Mouse (Mus musculus): ENCODE data around the gene Ctsh. TPM values are rescaled to one million over a fixed set of nuclear protein-coding genes. Genes with fewer than 3 reads are reported as not detected.

The Ctsh gene
- polyA plus RNA-seq, 1 experiment from 2014 or later = 12.1 TPM

GRCm38 (mm10) chr9:90098934-90099333 lies 45.0 kb downstream of the Ctsh start:
- Histone ChIP-seq H3K4me1 (no peaks in the 10 kb centered on the region), H3K4me3 (no peak overlapping the region), H3K27me3 (ENCODE audit: low read depth, poor library complexity, severe bottlenecking) (no peaks in the 10 kb centered on the region), H3K27ac (no peak overlapping the region), H3K36me3 (peaks cover 100% of the 10 kb centered on the region), H3K9me3 (replicated peaks) (no peaks in the 10 kb centered on the region)
- no peak for DNase-seq (ENCODE audit: low spot score)
- 86% methylated on average over 5 of the region's 5 CpGs for WGBS

- Histone ChIP-seq H3K27me3 (ENCODE audit: low read depth, poor library complexity, severe bottlenecking) (no peaks in the 10 kb centered on the region), H3K4me1 (no peaks in the 10 kb centered on the region), H3K36me3 (peaks cover 99% of the 10 kb centered on the region), H3K9me3 (replicated peaks) (no peaks in the 10 kb centered on the region), H3K4me3 (no peak overlapping the region), H3K27ac (no peak overlapping the region)
- no peak for DNase-seq (ENCODE audit: low spot score)
- 83% methylated on average over 2 of the region's 2 CpGs for WGBS
These were observed 46.8 kb downstream of the Ctsh start for GRCm38 (mm10) chr9:90100760-90101159.

GRCm38 (mm10) chr9:90105462-90105861 lies 51.5 kb downstream of the Ctsh start:
- no peak for DNase-seq (ENCODE audit: low spot score)
- WGBS = 90% methylated on average over 1 of the region's 1 CpGs
- H3K4me3 ChIP-seq = no peak overlapping the region
- no peaks in the 10 kb centered on the region for H3K27me3 ChIP-seq (ENCODE audit: low read depth, poor library complexity, severe bottlenecking)
- no peaks in the 10 kb centered on the region for H3K9me3 ChIP-seq (replicated peaks)
- H3K36me3 ChIP-seq = peaks cover 96% of the 10 kb centered on the region
- H3K4me1 ChIP-seq = no peaks in the 10 kb centered on the region
- H3K27ac ChIP-seq = no peak overlapping the region

- WGBS = 98% methylated on average over 1 of the region's 1 CpGs
- Histone ChIP-seq H3K36me3 (peaks cover 81% of the 10 kb centered on the region), H3K4me1 (0 out of 2 replicates have a peak, but pooled peaks cover under 1% of the 10 kb centered on the region), H3K9me3 (replicated peaks) (no peaks in the 10 kb centered on the region), H3K4me3 (no peak overlapping the region), H3K27ac (no peak overlapping the region), H3K27me3 (ENCODE audit: low read depth, poor library complexity, severe bottlenecking) (no peaks in the 10 kb centered on the region)
- DNase-seq (ENCODE audit: low spot score) = no peak
These were observed 53.0 kb downstream of the Ctsh start for GRCm38 (mm10) chr9:90106915-90107314.

GRCm38 (mm10) chr9:90108272-90108671 lies 54.3 kb downstream of the Ctsh start:
- H3K36me3 ChIP-seq = peaks cover 68% of the 10 kb centered on the region

GRCm38 (mm10) chr9:90109386-90109785 lies 55.4 kb downstream of the Ctsh start:
- Histone ChIP-seq H3K36me3 (peaks cover 57% of the 10 kb centered on the region), H3K27ac (no peak overlapping the region), H3K4me3 (no peak overlapping the region), H3K27me3 (ENCODE audit: low read depth, poor library complexity, severe bottlenecking) (no peaks in the 10 kb centered on the region), H3K4me1 (peaks cover 12% of the 10 kb centered on the region), H3K9me3 (replicated peaks) (no peaks in the 10 kb centered on the region)
- 93% methylated on average over 6 of the region's 6 CpGs for WGBS
- no peak for DNase-seq (ENCODE audit: low spot score)

More at GRCm38 (mm10) chr9:90108272-90108671, 54.3 kb downstream of the Ctsh start:
- DNase-seq (ENCODE audit: low spot score) = no peak
- H3K9me3 ChIP-seq (replicated peaks) = no peaks in the 10 kb centered on the region
- H3K4me1 ChIP-seq = peaks cover 12% of the 10 kb centered on the region
- H3K4me3 ChIP-seq = no peak overlapping the region
- H3K27ac ChIP-seq = no peak overlapping the region
- no peaks in the 10 kb centered on the region for H3K27me3 ChIP-seq (ENCODE audit: low read depth, poor library complexity, severe bottlenecking)

- Histone ChIP-seq H3K9me3 (replicated peaks) (no peaks in the 10 kb centered on the region), H3K36me3 (peaks cover 20% of the 10 kb centered on the region), H3K27ac (peak overlapping the region; percentile 100), H3K4me1 (peaks cover 12% of the 10 kb centered on the region), H3K27me3 (ENCODE audit: low read depth, poor library complexity, severe bottlenecking) (no peaks in the 10 kb centered on the region), H3K4me3 (peak overlapping the region; percentile 95)
- DNase-seq (ENCODE audit: low spot score) = no peak
- 5% methylated on average over 13 of the region's 13 CpGs for WGBS
These were observed 59.2 kb downstream of the Ctsh start for GRCm38 (mm10) chr9:90113151-90113550.

GRCm38 (mm10) chr9:90113651-90114566 lies 60.0 kb downstream of the Ctsh start:
- Histone ChIP-seq H3K4me3 (peak overlapping the region; percentile 95), H3K27me3 (ENCODE audit: low read depth, poor library complexity, severe bottlenecking) (no peaks in the 10 kb centered on the region), H3K9me3 (replicated peaks) (no peaks in the 10 kb centered on the region), H3K4me1 (peaks cover 12% of the 10 kb centered on the region), H3K27ac (peak overlapping the region; percentile 100), H3K36me3 (peaks cover 13% of the 10 kb centered on the region)
- under 1% methylated on average over 82 of the region's 82 CpGs for WGBS
- DNase-seq (ENCODE audit: low spot score) = peak; percentile 88

GRCm38 (mm10) chr9:90114567-90115307 lies 60.8 kb downstream of the Ctsh start, which contains the start of gene Morf4l1:
Morf4l1 (minus strand) TSS chr9:90114774.
- peaks cover 5% of the 10 kb centered on the region for H3K36me3 ChIP-seq
- peak within 1 kb of the TSS; percentile 100 for H3K27ac ChIP-seq
- H3K27me3 ChIP-seq (ENCODE audit: low read depth, poor library complexity, severe bottlenecking) = no peaks in the 10 kb centered on the region
- peaks cover 12% of the 10 kb centered on the region for H3K4me1 ChIP-seq
- DNase-seq (ENCODE audit: low spot score) = peak; percentile 98
- H3K4me3 ChIP-seq = peak within 1 kb of the TSS; percentile 95
- WGBS = 2% methylated on average over 40 of the region's 40 CpGs
- H3K9me3 ChIP-seq (replicated peaks) = no peaks in the 10 kb centered on the region

- peak overlapping the region; percentile 100; the same call in 1 of the 2 replicates for H3K27ac ChIP-seq
- no peaks in the 10 kb centered on the region for H3K9me3 ChIP-seq (replicated peaks)
- H3K36me3 ChIP-seq = no peaks in the 10 kb centered on the region
- H3K27me3 ChIP-seq (ENCODE audit: low read depth, poor library complexity, severe bottlenecking) = no peaks in the 10 kb centered on the region
- H3K4me1 ChIP-seq = peaks cover 12% of the 10 kb centered on the region
- H3K4me3 ChIP-seq = peak overlapping the region; percentile 95
- DNase-seq (ENCODE audit: low spot score) = no peak
These were observed 61.4 kb downstream of the Ctsh start for GRCm38 (mm10) chr9:90115308-90115700.

GRCm38 (mm10) chr9:90117234-90117633 lies 63.3 kb downstream of the Ctsh start:
- Histone ChIP-seq H3K9me3 (replicated peaks) (no peaks in the 10 kb centered on the region), H3K4me1 (peaks cover 8% of the 10 kb centered on the region), H3K27me3 (ENCODE audit: low read depth, poor library complexity, severe bottlenecking) (no peaks in the 10 kb centered on the region), H3K27ac (no peak overlapping the region), H3K4me3 (no peak overlapping the region), H3K36me3 (no peaks in the 10 kb centered on the region)
- no peak for DNase-seq (ENCODE audit: low spot score)

- H3K4me3 ChIP-seq = no peak overlapping the region
- H3K27ac ChIP-seq = no peak overlapping the region
- WGBS = 85% methylated on average over 4 of the region's 4 CpGs
- no peaks in the 10 kb centered on the region for H3K36me3 ChIP-seq
- peaks cover 7% of the 10 kb centered on the region for H3K4me1 ChIP-seq
- H3K9me3 ChIP-seq (replicated peaks) = no peaks in the 10 kb centered on the region
- no peaks in the 10 kb centered on the region for H3K27me3 ChIP-seq (ENCODE audit: low read depth, poor library complexity, severe bottlenecking)
- no peak for DNase-seq (ENCODE audit: low spot score)
These were observed 68.3 kb downstream of the Ctsh start for GRCm38 (mm10) chr9:90122246-90122740.

Measured in limb, embryonic 10.5 days (tissue).